Mouse (Mus musculus) CH12.LX (cell line): Measurements from ENCODE around the gene Pik3c2b.

Source experiments
- CTCF ChIP-seq, 2 experiments: IDR thresholded peaks in 1 of 2; conservative IDR thresholded peaks in 1 of 2; 2 replicates each; pipeline ENCODE4 v1.5.1; 2011 to 2012; ENCODE audit warnings: low read depth in 2 of 2, low read length in 2 of 2, improper control_type of control experiment in 1 of 2, inconsistent platforms in 1 of 2, mild to moderate bottlenecking in 1 of 2, moderate library complexity in 1 of 2
- E2F4 ChIP-seq: IDR thresholded peaks from 2 replicates; pipeline ENCODE4 v1.6.1; 2011; ENCODE audit warnings: low read depth, low read length, improper control_type of control experiment; ENCODE audit not compliant: insufficient replicate concordance
- EP300 ChIP-seq: IDR thresholded peaks from 2 replicates; pipeline ENCODE4 v1.6.1; 2011; ENCODE audit warnings: low read length, improper control_type of control experiment
- MXI1 ChIP-seq: IDR thresholded peaks from 2 replicates; pipeline ENCODE4 v1.6.1; 2011; ENCODE audit warnings: mild to moderate bottlenecking, low read depth, low read length, improper control_type of control experiment
- POLR2A ChIP-seq: IDR thresholded peaks from 2 replicates; pipeline ENCODE4 v1.6.1; 2011; ENCODE audit warnings: low read depth, mild to moderate bottlenecking, improper control_type of control experiment, low read length

- TF ChIP-seq POLR2A: no peak
- no peak for TF ChIP-seq CTCF (conservative IDR thresholded peaks at IDR 0.05 in 1 of 2, IDR thresholded peaks at IDR 0.05 in 1 of 2; ENCODE audit: low read depth in 2 of 2, low read length in 2 of 2)
- TF ChIP-seq EP300: no peak
- no peak for TF ChIP-seq MXI1
- no peak for TF ChIP-seq E2F4
Measured at GRCm38 (mm10) chr1:133138401-133138800, 92.9 kb downstream of the Pik3c2b start.
